Mouse (Mus musculus): Measurements from ENCODE around the gene Shisa3.

The Shisa3 gene

GRCm38 (mm10) chr5:67607804-67608673, at the start of gene Shisa3:
Gene Shisa3 (plus strand): TSS chr5:67607882.
- DNase-seq (ENCODE audit: low read depth, low spot score): peak; percentile 68

- DNase-seq (ENCODE audit: low read depth, low spot score): no peak
Measured at GRCm38 (mm10) chr5:67558644-67559043, 49.0 kb upstream of the Shisa3 start.

DNA sequence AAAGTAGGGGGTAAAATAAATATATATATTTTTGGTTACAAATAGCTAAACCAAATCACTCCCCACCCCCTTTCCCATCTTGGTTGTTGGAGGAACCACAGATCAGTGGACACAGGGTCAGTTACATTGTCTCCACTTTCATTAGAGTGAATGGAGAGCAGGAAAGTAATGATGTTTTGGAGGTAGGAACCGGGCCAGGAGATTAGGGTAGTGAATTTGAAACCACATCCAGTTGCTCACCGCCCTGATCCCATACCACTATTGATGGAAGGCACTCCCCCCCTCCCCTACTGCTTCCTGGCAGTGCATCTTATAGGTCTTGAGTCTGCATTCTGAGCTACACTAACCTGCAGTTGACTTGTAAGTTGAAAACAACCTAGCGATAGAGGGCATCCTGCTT, 48.6 kb upstream of the Shisa3 start:
- DNase-seq (ENCODE audit: low read depth, low spot score): no peak

GRCm38 (mm10) chr5:67572552-67573155, 35.0 kb upstream of the Shisa3 start:
- DNase-seq (ENCODE audit: low read depth, low spot score): no peak

GRCm38 (mm10) chr5:67574039-67574438, 33.6 kb upstream of the Shisa3 start:
- DNase-seq (ENCODE audit: low read depth, low spot score): no peak

DNA sequence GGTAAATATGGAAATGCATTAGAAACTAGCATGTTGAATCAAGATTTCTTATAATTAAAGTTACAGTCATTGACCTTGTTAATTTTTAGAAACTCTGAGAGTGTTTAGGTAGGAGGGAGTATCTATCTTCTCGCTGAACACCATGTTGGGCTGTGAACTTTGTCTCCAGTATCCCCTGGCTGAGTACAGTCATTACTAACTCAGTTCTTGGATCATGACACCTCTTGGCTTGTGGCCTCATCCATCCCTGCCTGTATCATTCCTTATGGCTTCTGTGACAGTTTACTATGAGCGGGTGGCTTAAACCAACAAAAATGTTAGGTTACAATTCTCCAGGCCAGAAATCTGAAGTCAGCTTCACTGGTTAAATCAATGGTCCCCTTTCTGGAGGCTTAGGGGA, 32.0 kb upstream of the Shisa3 start:
- DNase-seq (ENCODE audit: low read depth, low spot score): no peak

GRCm38 (mm10) chr5:67579725-67580633, 27.7 kb upstream of the Shisa3 start:
- DNase-seq (ENCODE audit: low read depth, low spot score): no peak

DNA sequence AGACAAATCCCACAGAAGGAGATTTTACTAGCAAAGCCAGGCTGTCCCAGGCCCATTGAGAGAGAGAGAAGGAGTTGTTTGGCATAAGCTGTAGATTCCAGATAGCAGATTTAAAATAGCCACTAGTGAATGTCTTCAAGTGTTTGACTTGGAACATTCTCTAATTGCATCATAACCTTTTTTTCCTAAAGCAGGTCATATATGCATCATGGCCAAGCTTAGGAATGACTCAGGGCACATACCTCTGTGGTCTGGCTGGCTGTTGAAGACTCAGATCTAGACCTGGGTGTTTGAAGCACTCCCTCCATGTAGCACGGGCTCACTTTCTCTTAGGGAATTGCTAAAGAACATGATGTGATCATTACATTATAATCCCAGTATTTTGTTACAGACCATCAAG, 12.6 kb upstream of the Shisa3 start:
- DNase-seq (ENCODE audit: low read depth, low spot score): no peak

- DNase-seq (ENCODE audit: low read depth, low spot score): no peak
Measured at GRCm38 (mm10) chr5:67595629-67596028, 12.1 kb upstream of the Shisa3 start.

DNA sequence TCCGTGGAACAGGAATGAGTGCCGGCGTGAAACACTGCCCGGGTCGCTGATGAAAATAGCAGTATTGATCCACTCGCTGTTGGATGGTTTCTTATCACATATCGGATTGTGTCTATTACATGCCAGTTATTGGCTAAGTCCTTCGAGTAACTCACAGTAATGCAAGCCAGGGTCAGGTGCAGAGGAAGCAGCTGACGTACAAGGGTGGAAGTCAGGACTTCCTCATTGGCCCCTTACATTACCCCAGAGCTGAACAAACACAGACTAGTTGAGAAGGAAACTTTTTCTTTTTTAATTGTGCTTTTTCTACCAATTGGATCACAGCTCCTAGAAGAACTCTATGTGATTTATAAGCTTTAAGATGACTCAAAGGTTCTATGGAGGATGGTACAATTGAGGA, 7.7 kb upstream of the Shisa3 start:
- DNase-seq (ENCODE audit: low read depth, low spot score): no peak

- peak; percentile 58 for DNase-seq (ENCODE audit: low read depth, low spot score)
Measured at GRCm38 (mm10) chr5:67605951-67606350, 1.7 kb upstream of the Shisa3 start.

DNA sequence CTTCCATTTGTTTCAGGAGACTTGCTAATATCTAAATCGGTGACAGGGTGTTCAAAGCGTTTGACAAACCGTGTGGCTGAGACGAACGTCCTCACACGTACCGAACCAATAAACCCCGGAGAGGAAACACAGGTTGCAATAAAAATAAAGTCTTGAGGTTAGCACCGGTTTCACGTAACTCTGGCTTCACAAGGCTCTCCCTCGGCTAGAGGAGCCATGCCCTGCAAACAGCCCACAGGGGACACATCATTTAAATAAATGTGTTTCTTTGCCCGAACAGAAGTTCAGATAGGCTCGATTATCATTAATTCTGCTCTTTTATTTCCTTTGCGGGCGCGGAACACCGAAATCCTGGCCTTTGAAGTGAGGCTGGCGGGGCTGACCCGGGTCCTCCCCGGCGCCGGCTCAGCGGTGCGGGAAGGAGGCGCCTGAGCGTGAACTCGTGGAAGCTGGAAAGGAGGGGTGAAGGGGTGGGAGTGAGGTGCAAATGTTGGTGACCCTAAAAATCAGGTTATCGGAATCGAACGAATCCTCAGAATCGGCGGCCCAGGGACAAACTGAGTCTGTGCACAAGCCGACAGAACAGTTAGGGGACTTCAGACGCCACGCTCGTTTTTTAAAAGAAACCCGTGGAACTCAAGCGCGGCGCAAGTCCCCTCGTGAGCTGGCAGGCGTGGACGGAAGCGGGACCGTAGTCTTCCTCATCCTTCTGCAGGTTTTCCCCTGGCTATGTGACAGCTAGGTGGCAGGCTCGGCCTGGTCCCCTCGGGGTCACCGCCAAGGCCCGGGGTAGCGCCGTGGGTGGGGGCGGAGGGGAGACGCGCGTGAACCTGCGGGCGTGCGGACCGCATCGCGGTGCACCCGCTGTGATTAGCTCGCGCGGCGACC, 522 bp upstream of the Shisa3 start:
- DNase-seq (ENCODE audit: low read depth, low spot score): peak; percentile 67

- no peak for DNase-seq (ENCODE audit: low read depth, low spot score)
Measured at GRCm38 (mm10) chr5:67608674-67609519, 1.2 kb downstream of the Shisa3 start.

DNA sequence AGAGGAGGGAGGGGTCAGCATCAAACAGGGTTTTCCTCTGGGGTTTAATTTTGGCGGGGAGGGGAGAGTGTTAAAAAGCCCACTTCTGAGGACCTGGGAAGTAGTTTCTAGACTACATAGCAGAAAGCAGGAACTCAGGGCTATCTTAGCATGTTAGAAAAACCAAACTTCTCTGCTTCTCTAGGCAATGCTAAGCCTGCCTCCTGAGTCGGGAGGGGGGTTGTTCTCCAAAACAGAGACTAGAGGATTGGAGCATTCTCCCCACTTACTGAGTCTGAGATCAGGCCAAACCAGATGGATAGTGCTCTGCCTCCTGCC, 1.8 kb downstream of the Shisa3 start:
- DNase-seq (ENCODE audit: low read depth, low spot score): no peak

- no peak for DNase-seq (ENCODE audit: low read depth, low spot score)
Measured at GRCm38 (mm10) chr5:67621230-67621629, 13.5 kb downstream of the Shisa3 start.

GRCm38 (mm10) chr5:67628180-67628940, 20.7 kb downstream of the Shisa3 start:
- DNase-seq (ENCODE audit: low read depth, low spot score): no peak

GRCm38 (mm10) chr5:67629440-67629839, 21.8 kb downstream of the Shisa3 start:
- no peak for DNase-seq (ENCODE audit: low read depth, low spot score)

- DNase-seq (ENCODE audit: low read depth, low spot score): no peak
Measured at GRCm38 (mm10) chr5:67629861-67630260, 22.2 kb downstream of the Shisa3 start.

DNA sequence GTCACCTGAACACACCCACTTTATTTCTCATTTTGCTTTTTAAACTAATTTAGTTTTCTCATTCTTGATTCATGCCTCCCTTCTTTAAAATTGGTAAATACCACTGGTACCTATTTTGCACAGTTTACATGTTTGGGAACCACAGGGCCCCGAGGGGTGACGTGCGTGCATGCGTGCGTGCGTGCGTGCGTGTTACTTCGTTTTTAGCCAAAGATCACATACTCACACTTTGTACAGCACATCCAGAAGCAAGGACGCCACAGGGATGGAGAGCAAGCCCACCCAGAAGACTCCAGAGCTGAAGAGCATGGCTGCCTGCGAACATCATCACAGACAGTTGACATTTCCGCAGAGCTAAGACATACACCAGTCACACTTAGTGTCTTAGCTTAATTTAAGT, 23.6 kb downstream of the Shisa3 start:
- no peak for DNase-seq (ENCODE audit: low read depth, low spot score)
